Mouse (Mus musculus): ENCODE measurements at regions not wholly inside any gene's neighbourhood (a gene's known extent, or its start where the extent isn't known, plus 50 kb on each side); places are given as distances from the start of the nearest gene placed in this dataset.

DNA sequence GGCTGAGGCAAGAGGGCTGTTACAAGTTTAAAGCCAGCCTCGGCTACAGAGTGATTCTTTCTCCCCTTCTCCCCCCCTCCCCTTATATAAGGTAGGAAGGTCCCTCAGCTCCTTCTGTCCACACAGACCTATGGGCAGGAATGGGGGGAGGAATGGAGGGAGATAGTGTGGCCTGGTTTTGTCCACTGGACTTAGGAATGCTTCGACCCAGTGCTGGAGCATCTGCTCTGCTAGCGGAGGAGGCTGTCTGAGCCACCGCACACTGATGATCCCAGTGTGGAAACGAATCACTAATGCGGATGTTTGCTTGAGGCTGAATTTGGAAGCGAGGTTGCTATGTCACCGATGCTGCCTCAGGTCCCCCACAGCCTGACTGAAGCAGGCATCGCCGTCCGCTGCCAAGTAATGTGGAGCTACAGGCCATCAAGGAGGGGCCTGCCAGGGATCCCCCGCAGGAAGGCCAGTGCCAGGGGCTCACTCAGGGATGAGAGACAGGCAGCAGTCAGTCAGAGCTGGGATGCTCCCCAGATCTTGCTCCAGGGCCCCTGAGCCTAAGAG, 67.1 kb upstream of the Ctnnb1 start:
- Histone ChIP-seq H3K9me3 (no peaks in the 10 kb centered on the region), H3K9ac (replicated peaks) (no peak overlapping the region), H3K4me1 (peaks cover 33% of the 10 kb centered on the region), H3K36me3 (no peaks in the 10 kb centered on the region), H3K4me3 (no peak overlapping the region), H3K27ac (replicated peaks) (peak overlapping the region; percentile 21; the same call in 1 of the 2 replicates), H3K4me2 (replicated peaks) (no peak overlapping the region), H3K27me3 (no peaks in the 10 kb centered on the region)
- 30% methylated on average over 12 of the region's 12 CpGs for WGBS
- 0 out of 2 replicates have a peak, but pooled peaks have one; percentile 10 for ATAC-seq (replicated peaks)

- H3K4me1 ChIP-seq, result peaks cover 58% of the 10 kb centered on the region
- H3K9ac ChIP-seq (replicated peaks), result no peak overlapping the region
- 66% methylated on average over 3 of the region's 3 CpGs for WGBS
- H3K27ac ChIP-seq (replicated peaks), result no peak overlapping the region
- no peaks in the 10 kb centered on the region for H3K27me3 ChIP-seq
- H3K9me3 ChIP-seq, result no peaks in the 10 kb centered on the region
- no peaks in the 10 kb centered on the region for H3K36me3 ChIP-seq
- H3K4me2 ChIP-seq (replicated peaks), result no peak overlapping the region
- no peak for ATAC-seq (replicated peaks)
- no peak overlapping the region for H3K4me3 ChIP-seq
These were observed 64.6 kb upstream of the Ctnnb1 start for GRCm38 (mm10) chr9:120864410-120864809.

- WGBS, result 29% methylated on average over 5 of the region's 5 CpGs
- Histone ChIP-seq H3K27me3 (no peaks in the 10 kb centered on the region), H3K36me3 (no peaks in the 10 kb centered on the region), H3K27ac (replicated peaks) (peak overlapping the region; percentile 82), H3K9me3 (no peaks in the 10 kb centered on the region), H3K4me1 (peaks cover 71% of the 10 kb centered on the region), H3K4me2 (replicated peaks) (no peak overlapping the region), H3K4me3 (no peak overlapping the region), H3K9ac (replicated peaks) (no peak overlapping the region)
- no peak for ATAC-seq (replicated peaks)
These were observed 62.8 kb upstream of the Ctnnb1 start for GRCm38 (mm10) chr9:120866251-120866650.

DNA sequence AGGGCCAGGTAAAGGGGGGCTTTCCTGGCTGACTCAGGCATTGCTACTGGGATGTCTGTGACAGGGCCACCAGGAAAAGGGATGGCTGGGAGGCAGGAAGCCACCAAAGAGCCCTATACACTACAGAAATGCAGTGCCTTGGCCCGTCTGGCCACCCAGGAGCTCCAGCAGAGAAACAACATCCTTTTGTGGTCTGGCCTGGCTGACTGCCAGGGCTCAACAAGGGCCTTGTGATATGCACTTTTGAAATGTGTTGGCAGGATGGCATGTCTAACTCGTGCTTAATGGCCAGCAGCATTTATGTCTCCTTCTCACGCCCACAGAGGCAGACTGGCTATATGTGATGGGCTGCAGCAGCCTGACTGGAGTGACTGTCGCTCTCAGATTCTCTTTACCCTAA, 62.3 kb upstream of the Ctnnb1 start:
- H3K9me3 ChIP-seq, result no peaks in the 10 kb centered on the region
- no peak overlapping the region for H3K9ac ChIP-seq (replicated peaks)
- no peaks in the 10 kb centered on the region for H3K36me3 ChIP-seq
- H3K4me1 ChIP-seq, result peaks cover 71% of the 10 kb centered on the region
- H3K27me3 ChIP-seq, result no peaks in the 10 kb centered on the region
- H3K4me3 ChIP-seq, result no peak overlapping the region
- ATAC-seq (replicated peaks), result peak; percentile 23; the same call in 1 of the 2 replicates
- no peak overlapping the region for H3K4me2 ChIP-seq (replicated peaks)
- peak overlapping the region; percentile 82 for H3K27ac ChIP-seq (replicated peaks)
- 9% methylated on average over 4 of the region's 4 CpGs for WGBS

DNA sequence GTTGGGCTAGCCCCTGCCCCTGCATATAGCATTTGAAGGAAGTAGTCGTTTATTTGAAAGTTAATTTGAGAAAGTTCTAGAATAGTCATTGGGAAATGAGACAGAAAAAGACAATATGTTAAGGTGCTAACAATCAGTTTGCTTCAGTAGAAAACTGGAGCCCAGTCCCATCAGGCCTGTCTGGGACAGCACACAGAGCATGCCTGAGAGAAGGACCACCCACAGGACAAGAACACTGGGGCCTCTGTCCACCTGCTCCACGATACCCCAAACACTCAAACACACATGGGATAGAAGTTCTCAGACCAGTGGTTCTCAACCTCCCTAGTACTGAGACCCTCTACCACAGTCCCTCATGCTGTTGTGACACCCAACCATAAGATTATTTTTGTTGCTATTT, 61.2 kb upstream of the Ctnnb1 start:
- Histone ChIP-seq H3K4me1 (peaks cover 62% of the 10 kb centered on the region), H3K27me3 (no peaks in the 10 kb centered on the region), H3K27ac (replicated peaks) (peak overlapping the region; percentile 82; the same call in 1 of the 2 replicates), H3K4me2 (replicated peaks) (no peak overlapping the region), H3K9ac (replicated peaks) (no peak overlapping the region), H3K36me3 (no peaks in the 10 kb centered on the region), H3K9me3 (no peaks in the 10 kb centered on the region), H3K4me3 (no peak overlapping the region)
- 54% methylated on average over 2 of the region's 2 CpGs for WGBS
- ATAC-seq (replicated peaks), result no peak

DNA sequence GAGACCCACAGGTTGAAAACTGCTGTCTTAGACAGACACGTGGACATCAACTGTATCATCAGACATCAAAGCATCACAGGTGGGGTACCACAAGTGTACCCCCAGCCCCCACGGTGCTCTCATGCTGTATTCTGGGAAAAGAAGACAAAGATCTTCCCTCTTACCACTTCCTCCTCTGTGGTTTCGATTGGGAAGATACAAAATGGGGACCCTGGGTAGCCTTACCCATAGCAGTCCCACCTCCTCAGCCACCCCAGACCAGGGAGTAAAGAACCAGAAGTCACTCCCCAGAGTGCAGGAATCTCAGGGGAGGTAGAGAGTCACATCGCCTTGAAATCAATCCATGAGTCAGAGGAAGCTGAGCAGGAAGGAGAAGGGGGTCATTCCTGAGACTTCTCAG, 60.7 kb upstream of the Ctnnb1 start:
- Histone ChIP-seq H3K36me3 (no peaks in the 10 kb centered on the region), H3K9ac (replicated peaks) (no peak overlapping the region), H3K4me3 (no peak overlapping the region), H3K27ac (replicated peaks) (peak overlapping the region; percentile 98), H3K27me3 (no peaks in the 10 kb centered on the region), H3K4me1 (peaks cover 62% of the 10 kb centered on the region), H3K9me3 (no peaks in the 10 kb centered on the region), H3K4me2 (replicated peaks) (no peak overlapping the region)
- WGBS, result 86% methylated on average over 4 of the region's 4 CpGs
- no peak for ATAC-seq (replicated peaks)

DNA sequence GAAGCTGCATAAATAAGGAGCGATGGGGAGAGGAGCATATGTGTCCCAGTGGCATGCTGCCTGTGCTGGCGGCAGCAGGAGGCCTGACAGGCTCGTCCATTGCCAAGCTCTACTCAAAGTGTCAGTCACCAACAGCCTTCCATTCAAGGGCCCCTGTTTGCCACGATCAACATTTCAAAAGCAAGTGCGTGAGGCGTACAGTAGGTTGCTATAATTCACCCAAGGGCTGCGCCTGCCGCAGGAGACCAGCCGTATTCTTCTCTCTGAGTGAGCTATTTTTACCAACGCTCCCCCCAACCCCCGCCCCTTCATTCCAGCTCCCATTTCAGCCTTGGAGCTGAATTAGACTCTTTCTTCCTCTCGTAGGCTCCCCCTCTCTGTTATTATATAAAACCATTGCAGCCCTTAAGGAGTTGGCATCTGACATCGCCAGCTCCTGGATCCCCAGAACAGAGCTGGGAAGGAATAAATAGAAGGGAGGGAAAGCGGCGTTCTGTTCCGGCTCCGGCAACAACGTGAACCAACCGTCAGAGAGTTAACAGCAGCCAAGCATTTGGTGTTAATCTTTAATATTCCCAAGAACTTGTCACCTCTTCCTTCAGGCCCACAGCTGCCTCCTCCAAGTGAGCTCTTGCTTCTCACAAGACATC, 59.5 kb upstream of the Ctnnb1 start:
- peak overlapping the region; percentile 28 for H3K9ac ChIP-seq (replicated peaks)
- WGBS, result 7% methylated on average over 19 of the region's 19 CpGs
- H3K36me3 ChIP-seq, result no peaks in the 10 kb centered on the region
- no peaks in the 10 kb centered on the region for H3K9me3 ChIP-seq
- H3K4me1 ChIP-seq, result peaks cover 62% of the 10 kb centered on the region
- peak overlapping the region; percentile 31 for H3K4me2 ChIP-seq (replicated peaks)
- H3K27ac ChIP-seq (replicated peaks), result peak overlapping the region; percentile 98
- ATAC-seq (replicated peaks), result peak; percentile 89
- H3K27me3 ChIP-seq, result no peaks in the 10 kb centered on the region
- peak overlapping the region; percentile 6; the same call in 1 of the 2 replicates for H3K4me3 ChIP-seq

DNA sequence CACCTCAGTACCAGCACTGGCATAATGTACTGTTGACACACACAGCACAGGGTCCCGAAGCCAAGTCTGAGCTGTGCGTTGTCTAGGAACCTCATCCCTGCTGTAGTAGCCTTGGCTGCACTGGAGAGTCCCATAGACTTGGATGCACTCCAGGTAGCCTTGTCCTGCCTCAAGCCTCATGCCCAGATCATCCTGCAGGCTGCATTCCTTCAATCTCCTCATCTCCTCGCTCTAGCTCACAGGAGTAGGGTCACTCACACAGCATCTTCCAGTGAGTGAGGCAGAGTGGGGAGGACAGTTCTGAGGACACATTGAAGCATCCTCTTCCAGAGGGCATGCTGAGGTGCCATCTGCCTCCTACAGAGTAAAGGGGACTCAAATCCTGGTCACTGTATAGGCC, 55.7 kb upstream of the Ctnnb1 start:
- Histone ChIP-seq H3K4me1 (peaks cover 36% of the 10 kb centered on the region), H3K27me3 (no peaks in the 10 kb centered on the region), H3K4me2 (replicated peaks) (no peak overlapping the region), H3K27ac (replicated peaks) (no peak overlapping the region), H3K9me3 (no peaks in the 10 kb centered on the region), H3K4me3 (no peak overlapping the region), H3K36me3 (no peaks in the 10 kb centered on the region), H3K9ac (replicated peaks) (no peak overlapping the region)
- ATAC-seq (replicated peaks), result no peak
- 95% methylated on average over 3 of the region's 3 CpGs for WGBS

- no peaks in the 10 kb centered on the region for H3K36me3 ChIP-seq
- WGBS, result 94% methylated on average over 5 of the region's 5 CpGs
- H3K9me3 ChIP-seq, result no peaks in the 10 kb centered on the region
- no peak overlapping the region for H3K4me3 ChIP-seq
- H3K4me1 ChIP-seq, result peaks cover 24% of the 10 kb centered on the region
- no peak for ATAC-seq (replicated peaks)
- H3K27me3 ChIP-seq, result no peaks in the 10 kb centered on the region
- no peak overlapping the region for H3K27ac ChIP-seq (replicated peaks)
- H3K4me2 ChIP-seq (replicated peaks), result no peak overlapping the region
- no peak overlapping the region for H3K9ac ChIP-seq (replicated peaks)
These were observed 54.5 kb upstream of the Ctnnb1 start for GRCm38 (mm10) chr9:120874416-120874976.

DNA sequence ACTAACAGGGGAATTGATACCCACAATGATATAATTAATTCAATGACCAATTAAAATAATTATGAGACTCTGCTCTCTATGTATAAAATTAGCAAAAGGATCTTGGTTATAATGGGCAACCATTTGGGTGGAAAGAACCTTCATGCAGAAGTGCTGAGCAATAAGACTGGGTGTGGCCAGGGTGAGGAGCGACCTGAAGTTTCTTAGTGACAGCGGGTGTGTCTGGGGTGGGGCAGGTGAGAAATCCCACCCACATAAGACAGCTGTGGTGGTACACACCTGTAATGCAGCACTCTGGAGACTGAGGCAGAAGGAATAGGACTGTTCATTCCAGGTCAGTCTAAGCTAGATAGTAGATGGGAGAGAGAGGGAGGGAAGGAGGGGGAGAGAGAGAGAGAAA, 51.9 kb upstream of the Ctnnb1 start:
- Histone ChIP-seq H3K9ac (replicated peaks) (no peak overlapping the region), H3K4me3 (no peak overlapping the region), H3K27me3 (no peaks in the 10 kb centered on the region), H3K4me2 (replicated peaks) (no peak overlapping the region), H3K4me1 (peaks cover 3% of the 10 kb centered on the region; the same call in 1 of the 2 replicates), H3K27ac (replicated peaks) (no peak overlapping the region), H3K9me3 (no peaks in the 10 kb centered on the region), H3K36me3 (no peaks in the 10 kb centered on the region)
- no peak for ATAC-seq (replicated peaks)
- WGBS, result 78% methylated on average over 2 of the region's 2 CpGs

Measured in forebrain, embryonic 15.5 days (tissue).